Mouse (Mus musculus) liver, embryonic 14.5 days (tissue): Measurements from ENCODE around the gene Kazn. TPM values are rescaled to one million over a fixed set of nuclear protein-coding genes. Genes with fewer than 3 reads are reported as not detected.

Experiments
- ATAC-seq: fragments of 200-750 bp; cut with Nextera tagmentation; 2 replicates; pipeline ENCODE4 v1.8.0; 2017; ENCODE audit warnings: moderate number of reproducible peaks, mild to moderate bottlenecking, moderate library complexity; ENCODE audit not compliant: insufficient read depth
- DNase-seq, 3 experiments: peaks; one replicate each; pipeline ENCODE4 v3.0.0-alpha.2; 2012 to 2013; ENCODE audit warnings: low read depth in 3 of 3, low spot score in 3 of 3
- H3K27ac ChIP-seq: fragments of 300-500 bp; sonication (generic); 2 replicates; pipeline ENCODE4 v1.5.1; 2014; ENCODE audit warnings: moderate library complexity, mild to moderate bottlenecking, control low read depth, inconsistent platforms
- H3K27me3 ChIP-seq: fragments of 300-500 bp; sonication (generic); 2 replicates; pipeline ENCODE4 v1.6.1; 2014; ENCODE audit warnings: mild to moderate bottlenecking, low read length, moderate library complexity; ENCODE audit not compliant: control insufficient read depth, insufficient read depth
- H3K36me3 ChIP-seq: fragments of 300-500 bp; sonication (generic); replicated peaks from 2 replicates; pipeline ENCODE4 v1.6.1; 2014; ENCODE audit warnings: low read depth; ENCODE audit not compliant: control insufficient read depth, insufficient read depth
- H3K4me1 ChIP-seq, 2 experiments: fragments of 200-500 bp in 1 of 2; fragments of 300-500 bp in 1 of 2; sonication (generic) in 1 of 2; replicated peaks; 2 replicates each; pipeline ENCODE4 v1.6.1; 2012 to 2014; ENCODE audit warnings: antibody characterized with exemption in 1 of 2, inconsistent platforms in 1 of 2, low read length in 1 of 2; ENCODE audit not compliant: control insufficient read depth in 2 of 2, insufficient read depth in 2 of 2
- H3K4me2 ChIP-seq: fragments of 300-500 bp; sonication (generic); 2 replicates; pipeline ENCODE4 v1.6.1; 2014; ENCODE audit warnings: low read depth, mild to moderate bottlenecking, control low read depth, moderate library complexity
- H3K4me3 ChIP-seq, 2 experiments: fragments of 200-500 bp in 1 of 2; fragments of 300-500 bp in 1 of 2; sonication (generic) in 1 of 2; 2 replicates each; pipeline ENCODE4 v1.5.1; 2012 to 2014; ENCODE audit warnings: low read depth in 2 of 2, low read length in 2 of 2, mild to moderate bottlenecking in 2 of 2, control low read depth in 1 of 2, inconsistent platforms in 1 of 2, moderate library complexity in 1 of 2; ENCODE audit not compliant: insufficient read depth in 1 of 2
- H3K9ac ChIP-seq: fragments of 300-500 bp; sonication (generic); replicated peaks from 2 replicates; pipeline ENCODE4 v1.6.1; 2014; ENCODE audit warnings: mild to moderate bottlenecking, control low read depth, moderate library complexity
- H3K9me3 ChIP-seq: fragments of 300-500 bp; sonication (generic); 2 replicates; pipeline ENCODE4 v1.6.1; 2016; ENCODE audit warnings: low read length, mixed read lengths; ENCODE audit not compliant: control insufficient read depth
- EP300 ChIP-seq: IDR thresholded peaks from 2 replicates; pipeline ENCODE4 v1.6.1; 2016; ENCODE audit warnings: antibody characterized with exemption, low read depth
- WGBS: fragments of 180-500 bp; shearing (Covaris S2); extraction: QIAGEN DNeasy Blood & Tissue Kit; methylation state at CpG from one replicate; pipeline ENCODE4 v1.1.7; 2014; ENCODE audit not compliant: insufficient replicate concordance; 5-methylcytosine and 5-hydroxymethylcytosine counted together
- polyA plus RNA-seq, 2 experiments: library from polyadenylated mRNA; depleted of rRNA in 1 of 2; stranded (reverse) in 1 of 2; unstranded in 1 of 2; fragments of >200 nt; fragmentation: Nextera tagmentation in 1 of 2; extraction: Ambion mirVana in 1 of 2; gene quantifications; 2 replicates each; pipeline versions ENCODE4 v1.2.1 to v1.2.3; 2012 to 2014

The Kazn gene
- polyA plus RNA-seq, 2 experiments, result 0.41 to 0.94 TPM

DNA sequence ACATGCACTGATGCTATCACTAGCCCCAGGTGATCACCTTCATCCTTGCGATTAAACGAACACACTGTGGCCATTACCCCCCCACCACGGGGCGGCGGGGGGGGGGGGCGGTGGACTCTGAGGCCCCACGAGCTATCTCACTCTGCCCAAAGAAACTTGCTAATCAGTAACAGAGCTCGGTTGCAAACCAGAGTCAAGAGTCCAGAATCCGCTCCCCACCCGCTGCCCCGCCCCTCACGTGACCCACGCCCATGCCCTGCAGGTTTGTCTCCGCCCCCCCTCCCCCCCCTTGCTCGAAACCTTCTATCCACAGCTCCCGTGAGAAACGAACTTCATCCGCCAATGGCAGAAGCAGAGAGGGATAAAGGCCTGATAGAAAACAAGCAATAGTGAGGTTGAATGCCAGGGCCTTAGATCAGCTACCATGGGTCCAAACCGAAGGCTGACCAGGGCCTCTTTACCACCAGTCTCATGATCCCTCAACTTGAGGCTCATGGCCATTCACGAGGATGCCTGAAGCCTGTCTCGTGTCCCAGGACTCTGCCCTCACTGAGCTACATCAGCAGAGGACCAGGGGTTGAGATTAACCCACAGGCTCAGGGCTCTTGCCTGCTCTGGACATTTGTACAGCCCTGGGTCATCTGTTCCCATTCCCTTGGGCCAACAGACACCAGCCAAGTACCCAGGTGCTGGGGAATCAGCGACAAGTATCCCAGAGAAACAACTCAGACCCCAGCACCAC, 186.6 kb downstream of the Kazn start:
- Histone ChIP-seq H3K4me2 (peak overlapping the region; percentile 7; the same call in 1 of the 2 replicates), H3K27ac (peak overlapping the region; percentile 19; the same call in 1 of the 2 replicates), H3K9me3 (no peaks in the 10 kb centered on the region), H3K4me1 (peaks cover 29 to 57% of the 10 kb centered on the region in 2 experiments), H3K36me3 (no peaks in the 10 kb centered on the region), H3K9ac (no peak overlapping the region), H3K27me3 (no peaks in the 10 kb centered on the region), H3K4me3 (no peak overlapping the region)
- 30% methylated on average over 22 of the region's 22 CpGs for WGBS
- TF ChIP-seq EP300, result no peak
- ATAC-seq, result peak; percentile 44; the same call in 1 of the 2 replicates
- peak in 1 of 3 experiments; percentile 33 for DNase-seq

Other genes starting within 250 kb of the Kazn start
- 0.03 and 0.23 TPM in 2 replicates for gene Fhad1, start 224.3 kb downstream of the Kazn start, polyA plus RNA-seq (2012; rRNA removed)
- 0.11 TPM in 1 of 2 replicates, not detected in the other for gene Fhad1, start 224.3 kb downstream of the Kazn start, polyA plus RNA-seq (2014; fragmentation: Nextera tagmentation; extraction: Ambion mirVana)
- 7.7 and 7.9 TPM in 2 replicates for gene Tmem51, start 155.1 kb downstream of the Kazn start, polyA plus RNA-seq (2012; rRNA removed)
- 11.4 and 11.8 TPM in 2 replicates for gene Tmem51, start 155.1 kb downstream of the Kazn start, polyA plus RNA-seq (2014; fragmentation: Nextera tagmentation; extraction: Ambion mirVana)